Mouse (Mus musculus): ENCODE data around the gene Gm13199. TPM values are rescaled to one million over a fixed set of nuclear protein-coding genes. Genes with fewer than 3 reads are reported as not detected.

Gm13199 gene
- total RNA-seq, 2 experiments from 2014 or later, result 1.5 TPM; not detected in 1

- no peak for DNase-seq (ENCODE audit: low spot score in 2 of 2)
Measured at GRCm38 (mm10) chr2:5824213-5824612, 38.5 kb downstream of the Gm13199 start.

DNA sequence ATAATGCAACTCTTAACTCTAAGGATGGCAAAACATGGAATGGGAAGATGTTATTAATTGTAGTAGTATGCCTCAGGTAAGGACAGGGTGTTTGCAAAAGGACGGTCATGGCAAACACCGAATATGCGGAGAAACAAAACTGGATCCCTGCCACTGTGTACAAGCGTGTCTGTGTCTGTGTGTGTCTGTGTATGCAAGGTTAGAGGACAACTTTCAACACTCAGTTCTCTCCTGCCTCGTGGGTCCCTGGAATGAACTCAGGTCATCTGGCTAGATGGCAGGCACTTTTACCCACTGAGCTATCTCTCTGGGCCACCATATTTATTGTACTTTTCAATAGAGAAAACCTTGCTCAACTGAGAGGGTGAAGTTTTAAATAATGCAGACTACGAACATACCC lies 40.3 kb downstream of the Gm13199 start:
- DNase-seq (ENCODE audit: low spot score in 2 of 2), result no peak

DNA sequence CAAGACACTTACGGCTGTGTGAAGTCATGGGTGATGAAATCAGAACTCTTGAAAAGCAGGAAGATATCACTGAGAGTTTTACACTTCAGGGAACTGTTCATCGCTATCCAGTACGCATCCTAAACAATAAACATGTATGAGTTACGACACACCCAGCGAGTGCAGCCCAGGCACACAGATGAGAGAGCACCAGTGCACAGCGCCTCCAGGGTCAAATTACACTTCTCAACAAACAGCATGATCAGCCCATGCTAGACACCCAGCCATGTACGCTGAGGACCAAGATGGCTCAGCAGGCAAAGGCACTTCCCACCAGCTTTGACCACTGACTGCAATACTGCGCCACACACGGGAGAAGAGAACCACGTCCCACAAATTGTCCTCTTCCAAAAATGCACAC lies 41.5 kb downstream of the Gm13199 start:
- no peak for DNase-seq (ENCODE audit: low spot score in 2 of 2)

Other genes starting within 250 kb of the Gm13199 start
- 1 to 10 TPM; 7.8 to 8.1 TPM for gene Camk1d, start 148.4 kb downstream of the Gm13199 start, total RNA-seq (2021)
- 10 to 100 TPM; 41.2 to 52.2 TPM for gene Nudt5, start 17.9 kb downstream of the Gm13199 start, total RNA-seq (2021)
- 100 to 1,000 TPM; 136 to 140 TPM for gene Cdc123, start 17.8 kb downstream of the Gm13199 start, total RNA-seq (2021)
- gene Sec61a2, start 32.5 kb upstream of the Gm13199 start, total RNA-seq (2021), result 10 to 100 TPM; 31.9 to 32.2 TPM
- 10 to 100 TPM in 1 of 2 experiments, 1 to 10 TPM in 1; 6.6 to 13.1 TPM for gene Dhtkd1, start 79.9 kb upstream of the Gm13199 start, total RNA-seq (2021)
- 10 to 100 TPM; 24.8 to 27.6 TPM for gene Upf2, start 88.5 kb upstream of the Gm13199 start, total RNA-seq (2021)

Data from adrenal gland, adult 18-20 months (tissue).